Mouse (Mus musculus) lung, postnatal 4 days (tissue): ENCODE measurements around the gene Tnks2.
A peak's percentile ranks its signal among the peaks of the same experiment; 100 is the strongest.

Experiments used
- DNase-seq, 2 experiments: peaks; one replicate each; pipeline ENCODE4 v3.0.0; 2021

Tnks2 gene

DNA sequence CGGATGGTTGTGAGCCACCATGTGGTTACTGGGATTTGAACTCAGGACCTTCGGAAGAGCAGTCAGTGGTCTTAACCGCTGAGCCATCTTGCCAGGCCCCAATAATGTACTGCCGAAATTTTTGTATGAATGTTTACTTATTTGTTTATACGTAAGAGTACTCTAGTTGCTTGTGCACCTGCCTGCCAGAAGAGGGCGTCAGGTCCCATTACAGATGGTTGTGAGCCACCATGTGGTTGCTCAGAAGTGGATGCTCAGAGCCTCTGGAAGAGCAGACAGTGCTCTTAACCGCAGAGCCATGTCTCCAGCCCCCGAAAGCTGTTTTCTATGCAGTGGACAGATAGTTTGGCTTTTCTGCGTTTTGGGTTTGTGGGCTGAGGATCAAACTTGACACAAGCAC, 63.7 kb downstream of the Tnks2 start:
- DNase-seq: peak; percentile 33 to 44

GRCm38 (mm10) chr19:36903377-36903776, 69.3 kb downstream of the Tnks2 start:
- DNase-seq: no peak

DNA sequence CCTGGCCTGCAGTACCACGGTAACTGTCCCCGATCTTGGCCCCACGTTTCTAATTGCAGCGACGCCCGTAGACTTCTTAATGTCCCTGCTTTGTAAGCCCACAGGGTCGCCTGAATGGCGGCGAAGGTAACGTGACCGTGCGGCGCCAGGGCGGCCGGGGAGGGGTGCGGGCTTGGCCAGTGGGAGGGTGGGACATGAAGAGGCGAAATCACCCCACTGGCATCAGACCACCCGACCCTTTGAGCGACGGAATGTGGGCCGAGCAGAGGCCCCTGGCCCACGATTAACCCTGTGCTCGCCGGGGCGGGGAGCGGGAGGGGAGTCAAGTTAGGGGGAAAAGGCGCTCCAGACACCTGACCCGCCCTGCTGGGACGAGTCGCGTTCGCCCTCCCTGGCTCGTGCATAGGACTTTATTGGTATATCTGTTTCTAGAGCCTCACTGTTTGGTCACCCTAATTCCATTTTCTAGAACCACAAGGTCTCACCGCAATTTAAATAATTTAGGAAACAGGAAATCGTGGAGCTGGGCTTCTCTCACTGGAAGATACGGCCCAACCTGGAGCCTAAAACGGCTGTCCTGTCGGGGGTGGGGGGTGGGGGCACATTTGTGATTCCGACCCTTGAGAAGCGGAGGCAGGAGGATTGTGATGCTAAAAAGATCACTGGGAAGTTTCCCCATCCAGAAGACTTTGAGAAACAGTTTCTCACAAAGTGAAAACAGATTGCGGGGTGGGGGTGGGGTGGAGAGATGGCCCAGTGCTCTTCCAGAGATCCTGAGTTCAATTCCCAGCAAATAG, 70.4 kb downstream of the Tnks2 start:
- DNase-seq: peak; percentile 44 to 53

DNA sequence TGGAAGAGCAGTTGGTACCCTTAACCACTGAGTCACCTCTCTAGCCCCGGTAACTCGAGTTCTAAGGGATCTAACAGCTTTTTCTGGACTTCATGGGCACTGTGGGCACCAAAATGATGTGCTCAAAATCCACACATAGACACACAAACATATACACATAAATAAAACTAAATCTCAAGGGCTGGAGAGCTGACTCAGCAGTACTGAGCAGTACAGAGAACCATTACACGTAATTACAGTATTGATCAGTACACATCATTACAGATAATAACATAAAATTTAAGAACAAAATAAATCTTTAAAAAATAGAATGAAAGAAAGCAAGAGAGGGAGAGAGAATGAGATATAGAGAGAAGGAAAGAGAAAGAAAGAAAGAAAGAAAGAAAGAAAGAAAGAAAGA, 75.1 kb downstream of the Tnks2 start:
- no peak for DNase-seq

- peak; percentile 60 to 74 for DNase-seq
Observed at GRCm38 (mm10) chr19:36909676-36910292, 75.8 kb downstream of the Tnks2 start.

DNA sequence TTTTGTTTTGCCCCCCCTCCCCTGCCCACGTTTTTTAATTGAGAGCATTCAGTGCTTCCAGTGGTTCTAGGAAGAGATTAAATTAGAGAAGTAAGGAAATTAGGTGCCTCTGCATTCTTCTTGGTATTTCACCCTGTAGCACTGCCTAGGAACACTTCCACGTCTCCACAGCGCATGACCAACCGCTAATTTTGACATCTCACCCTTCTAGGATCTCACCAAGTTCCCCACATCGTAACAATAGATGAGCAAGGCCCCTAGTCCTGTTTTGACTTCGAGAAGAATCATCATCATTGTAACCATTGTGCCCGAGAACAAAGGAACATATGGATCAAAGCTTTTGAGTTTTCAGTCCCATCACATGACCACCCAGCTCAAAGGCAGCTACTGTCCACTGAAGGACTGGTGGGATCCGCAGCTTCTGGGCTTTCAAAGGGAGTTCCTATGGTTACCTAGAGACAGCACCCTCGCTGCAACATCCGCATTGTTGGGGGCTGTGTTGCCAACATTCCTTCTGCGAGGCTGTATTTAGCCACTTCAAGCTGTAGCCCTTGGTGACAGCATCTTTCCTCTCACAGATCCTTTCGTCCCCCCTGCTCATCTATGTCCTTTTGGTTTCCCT, 76.5 kb downstream of the Tnks2 start:
- DNase-seq: no peak

GRCm38 (mm10) chr19:36913064-36913463, 79.0 kb downstream of the Tnks2 start:
- no peak for DNase-seq

- DNase-seq: no peak
Observed at GRCm38 (mm10) chr19:36916206-36916605, 82.2 kb downstream of the Tnks2 start.

GRCm38 (mm10) chr19:36916876-36917389, 82.9 kb downstream of the Tnks2 start:
- DNase-seq: no peak

GRCm38 (mm10) chr19:36918441-36919301, 84.6 kb downstream of the Tnks2 start:
- peak; percentile 84 to 90 for DNase-seq

DNA sequence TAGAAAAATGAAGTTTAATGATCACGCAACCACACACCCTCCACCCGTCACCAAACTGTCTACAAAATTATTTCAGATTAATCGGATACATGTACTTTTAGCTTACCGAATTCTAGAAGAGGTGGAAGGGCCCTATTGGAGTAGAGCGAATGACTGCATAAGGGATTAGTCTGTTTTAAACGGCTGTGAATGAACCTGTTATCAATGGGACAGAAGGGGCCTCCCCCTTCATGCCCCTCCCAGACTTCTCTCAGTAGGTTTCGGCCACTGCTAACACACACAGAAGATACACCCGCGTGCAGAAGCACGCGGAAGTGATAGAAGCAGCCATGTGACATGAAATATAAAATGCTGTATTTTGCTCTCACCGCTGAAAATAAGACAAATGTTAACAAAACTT, 85.4 kb downstream of the Tnks2 start, which contains the start of gene Fgfbp3:
Gene Fgfbp3, minus strand, starts transcription at position 150 of the 400 bp plus-strand sequence.
- no peak for DNase-seq

DNA sequence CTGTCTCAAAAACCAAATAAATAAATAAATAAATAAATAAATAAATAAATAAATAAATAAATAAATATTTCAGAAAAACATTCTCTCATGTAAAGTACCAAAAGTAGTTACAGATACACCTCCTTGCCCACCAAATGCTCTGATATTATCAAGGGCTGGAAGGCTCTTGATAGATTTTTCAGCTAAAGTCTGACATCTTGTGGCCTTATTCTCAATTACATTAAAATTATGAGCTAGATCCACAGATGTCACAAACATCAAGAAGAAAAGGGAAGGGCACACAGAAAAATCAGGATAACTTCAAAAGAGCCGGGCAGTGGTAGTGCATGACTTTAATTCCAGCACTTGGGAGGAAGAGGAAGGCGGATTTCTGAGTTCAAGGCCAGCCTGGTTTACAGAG, 88.0 kb downstream of the Tnks2 start:
- DNase-seq: no peak

- peak in 1 of 2 experiments; percentile 19 for DNase-seq
Observed at GRCm38 (mm10) chr19:36922936-36923335, 88.9 kb downstream of the Tnks2 start.

- peak; percentile 85 to 92 for DNase-seq
Observed at GRCm38 (mm10) chr19:36925671-36926552, 91.9 kb downstream of the Tnks2 start, which contains the start of gene Btaf1. Btaf1 (plus strand) TSS chr19:36926079.

- no peak for DNase-seq
Observed at GRCm38 (mm10) chr19:36926553-36927236, 92.7 kb downstream of the Tnks2 start.

DNA sequence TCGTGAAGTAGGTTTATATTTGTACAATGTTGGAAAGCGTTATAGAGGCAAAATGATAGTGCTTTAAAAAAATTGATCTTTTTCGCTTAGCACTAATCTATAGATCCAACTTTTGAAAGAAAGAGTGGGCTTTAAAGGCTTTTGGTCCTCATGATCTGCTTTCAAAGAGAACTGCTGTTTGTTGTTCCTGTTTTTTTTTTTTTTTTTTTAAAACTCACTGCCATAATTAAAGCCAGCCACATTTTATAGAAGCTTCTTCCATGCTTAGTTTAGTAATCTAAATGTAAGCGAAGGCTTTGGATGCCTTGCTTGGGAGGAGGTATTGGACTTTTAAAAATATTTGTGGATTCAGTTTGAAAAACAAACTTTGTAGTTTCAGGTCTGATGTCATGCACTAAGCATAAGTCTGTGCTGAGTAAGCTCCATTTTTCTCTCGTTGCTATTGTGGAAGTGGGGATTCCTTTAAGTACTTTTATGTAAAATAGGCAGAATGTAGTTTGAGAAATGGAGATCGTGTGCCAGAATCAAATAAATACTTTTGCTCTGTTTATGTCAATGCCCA, 93.8 kb downstream of the Tnks2 start:
- DNase-seq: no peak

DNA sequence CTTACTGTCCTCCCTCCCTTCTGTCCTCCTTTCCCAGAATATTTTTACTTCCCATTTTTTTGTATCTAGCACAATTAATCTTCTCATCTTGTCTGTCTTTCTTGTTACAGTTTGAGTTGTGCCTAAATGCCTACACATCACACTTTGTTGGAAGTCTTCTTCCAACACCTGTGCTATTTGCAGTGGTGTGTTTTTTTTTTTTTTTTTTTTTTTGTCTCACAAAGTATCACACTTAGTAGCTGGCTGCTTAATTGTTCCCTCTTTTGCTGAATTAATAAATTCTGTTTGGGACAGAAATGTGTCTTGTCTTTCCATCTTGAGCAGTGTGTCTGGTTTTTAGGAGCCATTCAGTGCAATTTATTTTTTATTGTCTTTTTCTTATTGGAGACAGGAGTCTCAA, 95.8 kb downstream of the Tnks2 start:
- DNase-seq: no peak

GRCm38 (mm10) chr19:36932097-36932496, 98.1 kb downstream of the Tnks2 start:
- DNase-seq: no peak

DNA sequence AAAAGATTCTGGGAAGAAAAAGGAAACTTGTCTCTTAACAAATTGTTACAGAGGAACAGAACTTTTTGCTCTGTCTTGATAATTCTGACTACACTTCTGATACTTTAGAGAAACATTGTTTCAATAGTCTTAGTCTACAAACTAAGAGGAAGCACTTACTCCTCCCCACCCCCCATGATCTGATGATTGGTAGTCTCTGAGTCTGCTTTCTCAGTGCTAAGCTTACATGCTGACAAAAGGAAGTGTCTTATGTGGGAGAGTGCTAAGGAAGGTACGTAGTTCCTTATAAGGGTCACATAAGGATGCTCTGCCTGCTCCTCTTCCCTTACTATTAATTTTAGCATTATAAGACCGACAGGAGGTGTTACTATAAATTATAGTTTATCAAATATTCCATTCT, 98.6 kb downstream of the Tnks2 start:
- no peak for DNase-seq

DNA sequence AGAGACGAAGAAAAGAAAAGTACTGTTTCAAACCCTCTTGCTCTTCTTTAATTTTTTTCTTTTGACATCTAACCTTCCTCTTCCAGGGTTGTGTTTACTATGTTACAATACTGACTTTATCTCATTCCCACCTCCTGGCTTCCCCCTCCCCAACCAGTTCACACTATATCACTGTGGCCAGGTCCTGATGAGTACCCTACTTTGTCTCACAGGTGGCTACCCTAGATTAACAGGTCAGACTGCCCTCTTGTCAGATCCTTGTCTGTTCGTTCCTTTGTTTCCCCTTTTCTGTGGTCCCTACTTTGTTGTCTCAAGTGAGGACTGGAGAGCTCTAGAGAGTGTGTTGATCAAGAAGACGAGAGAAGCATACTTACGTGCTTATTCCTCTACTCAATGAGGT, 102.3 kb downstream of the Tnks2 start:
- DNase-seq: no peak

DNA sequence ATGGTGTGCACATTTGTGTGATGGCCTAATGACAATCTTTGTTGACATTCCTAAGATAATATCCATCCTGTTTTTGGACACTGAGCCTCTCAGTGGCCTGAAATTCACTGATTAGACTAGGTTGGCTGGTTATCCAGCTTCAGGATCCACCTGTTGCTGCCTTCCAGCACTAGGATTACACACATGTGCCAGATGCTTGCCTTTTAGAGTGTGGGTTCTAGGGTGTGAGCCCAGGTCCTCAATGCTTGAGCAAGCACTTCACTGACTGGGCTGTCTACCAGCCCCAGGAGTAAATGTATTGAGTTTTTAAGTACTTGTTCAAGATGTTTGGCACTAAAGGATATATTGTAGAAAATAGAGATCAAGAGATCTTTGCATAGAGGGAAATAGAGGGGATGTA, 104.0 kb downstream of the Tnks2 start:
- DNase-seq: peak in 1 of 2 experiments; percentile 36
